Mouse (Mus musculus) MEL (cell line): ENCODE results near the gene C1ra. TPM values are rescaled to one million over a fixed set of nuclear protein-coding genes. Genes with fewer than 3 reads are reported as not detected.
A peak's percentile ranks its signal among the peaks of the same experiment; 100 is the strongest.

Experiments
- DNase-seq: peaks from one replicate; pipeline ENCODE4 v3.0.0; 2011; ENCODE audit warnings: low read depth, low spot score
- H3K27ac ChIP-seq: 2 replicates; pipeline ENCODE4 v1.5.1; 2012; ENCODE audit warnings: low read depth, mild to moderate bottlenecking, control low read depth, low read length, moderate library complexity; ENCODE audit not compliant: control insufficient read depth
- H3K27me3 ChIP-seq, 2 experiments: fragments of 150-350 bp in 1 of 2; sonication (generic) in 1 of 2; 2 replicates each; pipeline ENCODE4 v1.6.1; 2012; ENCODE audit warnings: low read length in 2 of 2, mild to moderate bottlenecking in 2 of 2, improper control_type of control experiment in 1 of 2, moderate library complexity in 1 of 2; ENCODE audit not compliant: insufficient read depth in 2 of 2, control insufficient read depth in 1 of 2
- H3K36me3 ChIP-seq, 2 experiments: 2 replicates each; pipeline ENCODE4 v1.6.1; 2012 to 2014; ENCODE audit warnings: low read length in 2 of 2, improper control_type of control experiment in 1 of 2, inconsistent platforms in 1 of 2, mild to moderate bottlenecking in 1 of 2; ENCODE audit not compliant: insufficient read depth in 2 of 2, control insufficient read depth in 1 of 2
- H3K4me1 ChIP-seq, 2 experiments: fragments of 150-350 bp in 1 of 2; sonication (generic) in 1 of 2; 2 replicates each; pipeline ENCODE4 v1.6.1; 2012; ENCODE audit warnings: low read length in 2 of 2, improper control_type of control experiment in 1 of 2, mild to moderate bottlenecking in 1 of 2; ENCODE audit not compliant: insufficient read depth in 2 of 2, control insufficient read depth in 1 of 2
- H3K4me3 ChIP-seq, 2 experiments: fragments of 150-350 bp in 1 of 2; sonication (generic) in 1 of 2; 2 replicates each; pipeline ENCODE4 v1.5.1; 2012; ENCODE audit warnings: low read depth in 2 of 2, low read length in 2 of 2, mild to moderate bottlenecking in 2 of 2, moderate library complexity in 2 of 2, control low read depth in 1 of 2, improper control_type of control experiment in 1 of 2; ENCODE audit not compliant: control insufficient read depth in 1 of 2, insufficient read depth in 1 of 2
- H3K79me2 ChIP-seq: 2 replicates; pipeline ENCODE4 v1.6.1; 2012; ENCODE audit warnings: mild to moderate bottlenecking, low read length, moderate library complexity; ENCODE audit not compliant: control insufficient read depth, poor library complexity, insufficient read depth
- H3K9ac ChIP-seq: 2 replicates; pipeline ENCODE4 v1.6.1; 2012; ENCODE audit warnings: low read depth, mild to moderate bottlenecking, control low read depth, low read length, moderate library complexity; ENCODE audit not compliant: control insufficient read depth, poor library complexity, severe bottlenecking
- H3K9me3 ChIP-seq: fragments of 150-350 bp; sonication (generic); replicated peaks from 2 replicates; pipeline ENCODE4 v1.6.1; 2012; ENCODE audit warnings: mild to moderate bottlenecking, low read length, improper control_type of control experiment, moderate library complexity; ENCODE audit not compliant: insufficient read depth
- BHLHE40 ChIP-seq: IDR thresholded peaks from 2 replicates; pipeline ENCODE4 v1.6.1; 2012; ENCODE audit warnings: low read depth, mild to moderate bottlenecking, inconsistent platforms, low read length, improper control_type of control experiment, borderline replicate concordance
- CHD1 ChIP-seq: IDR thresholded peaks from 2 replicates; pipeline ENCODE4 v1.6.1; 2012; ENCODE audit warnings: low read depth, mild to moderate bottlenecking, inconsistent platforms, low read length, improper control_type of control experiment
- CHD2 ChIP-seq: IDR thresholded peaks from 2 replicates; pipeline ENCODE4 v1.6.1; 2011; ENCODE audit warnings: low read length, improper control_type of control experiment
- CTCF ChIP-seq, 3 experiments: IDR thresholded peaks in 2 of 3; conservative IDR thresholded peaks in 1 of 3; 2 replicates each; pipeline ENCODE4 v1.5.1; 2011 to 2012; ENCODE audit warnings: low read length in 3 of 3, low read depth in 2 of 3, mild to moderate bottlenecking in 2 of 3, improper control_type of control experiment in 1 of 3, inconsistent platforms in 1 of 3, mixed read lengths in 1 of 3, moderate library complexity in 1 of 3; ENCODE audit not compliant: control insufficient read depth in 1 of 3, insufficient read depth in 1 of 3, poor library complexity in 1 of 3, severe bottlenecking in 1 of 3
- E2F4 ChIP-seq: IDR thresholded peaks from 2 replicates; pipeline ENCODE4 v1.6.1; 2011; ENCODE audit warnings: low read depth, low read length, improper control_type of control experiment, borderline replicate concordance
- ELF1 ChIP-seq: IDR thresholded peaks from 2 replicates; pipeline ENCODE4 v1.6.1; 2014; ENCODE audit warnings: low read depth, mild to moderate bottlenecking, inconsistent platforms, low read length, improper control_type of control experiment, moderate library complexity
- EP300 ChIP-seq, 2 experiments: IDR thresholded peaks; 2 replicates each; pipeline ENCODE4 v1.6.1; 2011; ENCODE audit warnings: improper control_type of control experiment in 2 of 2, low read length in 2 of 2, low read depth in 1 of 2, mild to moderate bottlenecking in 1 of 2
- ETS1 ChIP-seq: IDR thresholded peaks from 2 replicates; pipeline ENCODE4 v1.6.1; 2012; ENCODE audit warnings: low read depth, mild to moderate bottlenecking, inconsistent platforms, low read length, improper control_type of control experiment, moderate library complexity
- GABPA ChIP-seq: IDR thresholded peaks from 2 replicates; pipeline ENCODE4 v1.6.1; 2012; ENCODE audit warnings: low read depth, mild to moderate bottlenecking, inconsistent platforms, low read length, improper control_type of control experiment, moderate library complexity
- HCFC1 ChIP-seq: IDR thresholded peaks from 2 replicates; pipeline ENCODE4 v1.6.1; 2012; ENCODE audit warnings: low read depth, mild to moderate bottlenecking, inconsistent platforms, low read length, improper control_type of control experiment, moderate library complexity
- JUND ChIP-seq: IDR thresholded peaks from 2 replicates; pipeline ENCODE4 v1.6.1; 2011; ENCODE audit warnings: low read depth, mild to moderate bottlenecking, improper control_type of control experiment, low read length
- KAT2A ChIP-seq: conservative IDR thresholded peaks from 2 replicates; pipeline ENCODE4 v1.6.1; 2012; ENCODE audit warnings: low read depth, low read length, improper control_type of control experiment, inconsistent platforms
- MAFK ChIP-seq: IDR thresholded peaks from 2 replicates; pipeline ENCODE4 v1.6.1; 2011; ENCODE audit warnings: low read depth, mild to moderate bottlenecking, low read length, improper control_type of control experiment, borderline replicate concordance
- MAX ChIP-seq: IDR thresholded peaks from 2 replicates; pipeline ENCODE4 v1.6.1; 2011; ENCODE audit warnings: low read length, improper control_type of control experiment
- MAZ ChIP-seq: IDR thresholded peaks from 2 replicates; pipeline ENCODE4 v1.6.1; 2012; ENCODE audit warnings: low read depth, mild to moderate bottlenecking, inconsistent platforms, low read length, improper control_type of control experiment
- MEF2A ChIP-seq: IDR thresholded peaks from 2 replicates; pipeline ENCODE4 v1.6.1; 2014; ENCODE audit warnings: low read depth, mild to moderate bottlenecking, inconsistent platforms, low read length, improper control_type of control experiment; ENCODE audit not compliant: poor library complexity, insufficient replicate concordance, severe bottlenecking; ENCODE audit errors: extremely low read depth
- MXI1 ChIP-seq: IDR thresholded peaks from 2 replicates; pipeline ENCODE4 v1.6.1; 2011; ENCODE audit warnings: mild to moderate bottlenecking, low read depth, low read length, improper control_type of control experiment
- MYB ChIP-seq: IDR thresholded peaks from 2 replicates; pipeline ENCODE4 v1.6.1; 2011; ENCODE audit warnings: mild to moderate bottlenecking, low read depth, low read length, improper control_type of control experiment
- MYC ChIP-seq: IDR thresholded peaks from 2 replicates; pipeline ENCODE4 v1.6.1; 2011; ENCODE audit warnings: low read depth, mild to moderate bottlenecking, low read length, improper control_type of control experiment, moderate library complexity
- NELFE ChIP-seq: IDR thresholded peaks from 2 replicates; pipeline ENCODE4 v1.6.1; 2011; ENCODE audit warnings: low read depth, low read length, improper control_type of control experiment
- NRF1 ChIP-seq: IDR thresholded peaks from 2 replicates; pipeline ENCODE4 v1.6.1; 2014; ENCODE audit warnings: low read depth, mild to moderate bottlenecking, inconsistent platforms, low read length, improper control_type of control experiment, moderate library complexity; ENCODE audit not compliant: poor library complexity, insufficient read depth, severe bottlenecking
- POLR2A ChIP-seq, 2 experiments: IDR thresholded peaks; 2 replicates each; pipeline ENCODE4 v1.6.1; 2011 to 2012; ENCODE audit warnings: low read length in 2 of 2, mild to moderate bottlenecking in 2 of 2, control low read depth in 1 of 2, improper control_type of control experiment in 1 of 2, low read depth in 1 of 2, moderate library complexity in 1 of 2; ENCODE audit not compliant: control insufficient read depth in 1 of 2, insufficient read depth in 1 of 2, poor library complexity in 1 of 2
- POLR2AphosphoS2 ChIP-seq: IDR thresholded peaks from 2 replicates; pipeline ENCODE4 v1.6.1; 2011; ENCODE audit warnings: low read length, improper control_type of control experiment
- RAD21 ChIP-seq: IDR thresholded peaks from 2 replicates; pipeline ENCODE4 v1.6.1; 2011; ENCODE audit warnings: mild to moderate bottlenecking, low read depth, low read length, improper control_type of control experiment
- RCOR1 ChIP-seq: IDR thresholded peaks from 2 replicates; pipeline ENCODE4 v1.6.1; 2012; ENCODE audit warnings: low read depth, mild to moderate bottlenecking, inconsistent platforms, low read length, improper control_type of control experiment
- SIN3A ChIP-seq: IDR thresholded peaks from 2 replicates; pipeline ENCODE4 v1.6.1; 2012; ENCODE audit warnings: low read length, improper control_type of control experiment, inconsistent platforms
- TBP ChIP-seq: IDR thresholded peaks from 2 replicates; pipeline ENCODE4 v1.8.0; 2011; ENCODE audit warnings: low read depth, low read length, improper control_type of control experiment
- TCF12 ChIP-seq: IDR thresholded peaks from 2 replicates; pipeline ENCODE4 v1.6.1; 2014; ENCODE audit warnings: low read depth, mild to moderate bottlenecking, inconsistent platforms, low read length, improper control_type of control experiment, moderate library complexity
- USF1 ChIP-seq: IDR thresholded peaks from 2 replicates; pipeline ENCODE4 v1.6.1; 2014; ENCODE audit warnings: low read depth, mild to moderate bottlenecking, inconsistent platforms, low read length, improper control_type of control experiment, moderate library complexity
- USF2 ChIP-seq, 2 experiments: IDR thresholded peaks; 2 replicates each; pipeline ENCODE4 v1.6.1; 2011 to 2012; ENCODE audit warnings: improper control_type of control experiment in 2 of 2, low read length in 2 of 2, borderline replicate concordance in 1 of 2, inconsistent platforms in 1 of 2, low read depth in 1 of 2, mild to moderate bottlenecking in 1 of 2; ENCODE audit not compliant: insufficient read depth in 1 of 2
- ZC3H11A ChIP-seq: IDR thresholded peaks from 2 replicates; pipeline ENCODE4 v1.6.1; 2012; ENCODE audit warnings: low read depth, mild to moderate bottlenecking, inconsistent platforms, low read length, improper control_type of control experiment
- ZKSCAN1 ChIP-seq: IDR thresholded peaks from 2 replicates; pipeline ENCODE4 v1.6.1; 2012; ENCODE audit warnings: low read depth, mild to moderate bottlenecking, inconsistent platforms, low read length, improper control_type of control experiment, moderate library complexity
- ZMIZ1 ChIP-seq: IDR thresholded peaks from 2 replicates; pipeline ENCODE4 v1.6.1; 2012; ENCODE audit warnings: low read depth, mild to moderate bottlenecking, inconsistent platforms, low read length, improper control_type of control experiment, moderate library complexity
- ZNF384 ChIP-seq: IDR thresholded peaks from 2 replicates; pipeline ENCODE4 v1.6.1; 2012; ENCODE audit warnings: low read depth, mild to moderate bottlenecking, inconsistent platforms, low read length, improper control_type of control experiment
- polyA plus RNA-seq, 2 experiments: library from polyadenylated mRNA; stranded (reverse) in 1 of 2; unstranded in 1 of 2; fragments of >175 nt in 1 of 2; fragments of >200 nt in 1 of 2; gene quantifications; 2 replicates each; pipeline versions ENCODE4 v1.2.1 to v1.2.4; 2012; ENCODE audit warnings: low replicate concordance in 2 of 2, low read depth in 1 of 2; ENCODE audit not compliant: insufficient read length in 2 of 2, insufficient read depth in 1 of 2, missing spikeins in 1 of 2
- total RNA-seq: library from RNA; depleted of rRNA; stranded (reverse); fragments of 300-350 nt; gene quantifications from 2 replicates; pipeline ENCODE4 v1.2.3, GENCODE M21; 2012

The C1ra gene
- total and polyA plus RNA-seq, 3 experiments, result 0.19 to 0.28 TPM; not detected in 1

- H3K4me1 ChIP-seq, result peaks cover 0 to 21% of the 10 kb centered on the region in 2 experiments; a peak in 3 of 4 replicates
Measured at GRCm38 (mm10) chr6:124464305-124465271, 47.6 kb upstream of the C1ra start, which contains the start of gene Clstn3. TSS of gene Clstn3 (minus strand) at chr6:124464794.

GRCm38 (mm10) chr6:124465299-124465698 lies 46.9 kb upstream of the C1ra start:
- no peak for TF ChIP-seq ELF1
- TF ChIP-seq ZC3H11A, result no peak
- no peak for TF ChIP-seq ZNF384
- TF ChIP-seq CTCF (IDR thresholded peaks at IDR 0.05 in 2 of 3, conservative IDR thresholded peaks at IDR 0.05 in 1 of 3; ENCODE audit: control insufficient read depth in 1 of 3, insufficient read depth in 1 of 3, low read depth in 2 of 3, low read length in 3 of 3, poor library complexity in 1 of 3, severe bottlenecking in 1 of 3), result no peak
- no peak for TF ChIP-seq JUND
- no peak for TF ChIP-seq POLR2A (IDR thresholded peaks at IDR 0.05; ENCODE audit: control insufficient read depth in 1 of 2, insufficient read depth in 1 of 2, low read depth in 1 of 2, low read length in 2 of 2, poor library complexity in 1 of 2)
- no peak for TF ChIP-seq MYB
- TF ChIP-seq NELFE, result no peak
- TF ChIP-seq MEF2A, result no peak
- peaks cover 0 to 19% of the 10 kb centered on the region in 2 experiments; a peak in 3 of 4 replicates for H3K4me1 ChIP-seq
- H3K36me3 ChIP-seq, result peaks cover 0 to 4% of the 10 kb centered on the region in 2 experiments; a peak in 2 of 4 replicates
- peak overlapping the region; percentile 55 for H3K27ac ChIP-seq
- no peaks in the 10 kb centered on the region for H3K27me3 ChIP-seq
- H3K79me2 ChIP-seq, result peaks cover 18% of the 10 kb centered on the region
- peak overlapping the region; percentile 57 for H3K9ac ChIP-seq
- no peak for DNase-seq
- no peaks in the 10 kb centered on the region for H3K9me3 ChIP-seq
- H3K4me3 ChIP-seq, result peak overlapping the region; percentile 76 to 85

More at GRCm38 (mm10) chr6:124464305-124465271, 47.6 kb upstream of the C1ra start, which contains the start of gene Clstn3:
- Histone ChIP-seq H3K36me3 (peaks cover 0 to 10% of the 10 kb centered on the region in 2 experiments; a peak in 2 of 4 replicates), H3K9me3 (no peaks in the 10 kb centered on the region), H3K27ac (peak within 1 kb of the TSS; percentile 55), H3K27me3 (no peaks in the 10 kb centered on the region), H3K9ac (peak within 1 kb of the TSS; percentile 80), H3K79me2 (peaks cover 18% of the 10 kb centered on the region), H3K4me3 (peak within 1 kb of the TSS; percentile 76 to 85)
- peak; percentile 98 for DNase-seq
- TF ChIP-seq ZNF384 (no peak), ELF1 (peak; percentile 58; the same call in 1 of the 2 replicates), ZKSCAN1 (no peak), POLR2A (IDR thresholded peaks at IDR 0.05; ENCODE audit: control insufficient read depth in 1 of 2, insufficient read depth in 1 of 2, low read depth in 1 of 2, low read length in 2 of 2, poor library complexity in 1 of 2) (peak; percentile 62 to 91), RCOR1 (peak; percentile 56), TBP (peak; percentile 84), MYC (peak; percentile 41), MEF2A (peak; percentile 30; the same call in 1 of the 2 replicates), GABPA (no peak), NELFE (peak; percentile 73), RAD21 (no peak), KAT2A (peak; percentile 51; the same call in 1 of the 2 replicates), USF2 (IDR thresholded peaks at IDR 0.05; ENCODE audit: borderline replicate concordance in 1 of 2, insufficient read depth in 1 of 2, low read depth in 1 of 2, low read length in 2 of 2) (no peak), BHLHE40 (no peak), EP300 (IDR thresholded peaks at IDR 0.05; ENCODE audit: low read depth in 1 of 2, low read length in 2 of 2) (peak in 1 of 2 experiments; percentile 53; a peak in 2 of 4 replicates), SIN3A (peak; percentile 85), NRF1 (0 out of 2 replicates have a peak, but pooled peaks have one; percentile 24), CHD2 (peak; percentile 91), CHD1 (no peak), MAFK (no peak), TCF12 (peak; percentile 80), E2F4 (peak; percentile 69; the same call in 1 of the 2 replicates), HCFC1 (peak; percentile 77), ETS1 (peak; percentile 78), JUND (0 out of 2 replicates have a peak, but pooled peaks have one; percentile 63), MYB (no peak), USF1 (peak; percentile 71), MAZ (peak; percentile 100), MAX (peak; percentile 49), MXI1 (peak; percentile 44; the same call in 1 of the 2 replicates), POLR2AphosphoS2 (peak; percentile 74; the same call in 1 of the 2 replicates), ZMIZ1 (peak; percentile 89)
